Mouse (Mus musculus) midbrain, embryonic 15.5 days (tissue): Measurements from ENCODE around the gene Med13. TPM values are rescaled to one million over a fixed set of nuclear protein-coding genes. Genes with fewer than 3 reads are reported as not detected.
"Not testable (repeated sequence)": the region's sequence is repeated elsewhere in the genome, so short reads cannot be mapped to it uniquely, and the experiment has no call there.

ENCODE experiments used
- ATAC-seq: fragments of 200-750 bp; cut with Nextera tagmentation; replicated peaks from 2 replicates; pipeline ENCODE4 v1.8.0; 2017; ENCODE audit warnings: moderate TSS enrichment
- H3K27ac ChIP-seq: fragments of 300-500 bp; sonication (generic); 2 replicates; pipeline ENCODE4 v1.5.1; 2015; ENCODE audit warnings: mild to moderate bottlenecking, inconsistent platforms
- H3K27me3 ChIP-seq: fragments of 300-500 bp; sonication (generic); replicated peaks from 2 replicates; pipeline ENCODE4 v1.6.1; 2015; ENCODE audit warnings: inconsistent platforms
- H3K36me3 ChIP-seq: fragments of 300-500 bp; sonication (generic); replicated peaks from 2 replicates; pipeline ENCODE4 v1.6.1; 2015; ENCODE audit warnings: inconsistent platforms
- H3K4me1 ChIP-seq: fragments of 300-500 bp; sonication (generic); 2 replicates; pipeline ENCODE4 v1.6.1; 2015; ENCODE audit warnings: inconsistent platforms
- H3K4me2 ChIP-seq: fragments of 300-500 bp; sonication (generic); 2 replicates; pipeline ENCODE4 v1.6.1; 2015; ENCODE audit warnings: inconsistent platforms, mild to moderate bottlenecking, moderate library complexity
- H3K4me3 ChIP-seq: fragments of 300-500 bp; sonication (generic); 2 replicates; pipeline ENCODE4 v1.5.1; 2015; ENCODE audit warnings: mild to moderate bottlenecking, inconsistent platforms
- H3K9ac ChIP-seq: fragments of 300-500 bp; sonication (generic); 2 replicates; pipeline ENCODE4 v1.6.1; 2015; ENCODE audit warnings: mild to moderate bottlenecking, inconsistent platforms
- H3K9me3 ChIP-seq: fragments of 300-500 bp; sonication (generic); 2 replicates; pipeline ENCODE4 v1.6.1; 2016; ENCODE audit warnings: inconsistent platforms
- WGBS: fragments of 180-500 bp; shearing (Covaris S2); methylation state at CpG from one replicate; pipeline ENCODE4 v1.1.7; 2015; ENCODE audit warnings: mixed read lengths; 5-methylcytosine and 5-hydroxymethylcytosine counted together
- polyA plus RNA-seq: library from polyadenylated mRNA; unstranded; fragments of >200 nt; fragmentation: Nextera tagmentation; extraction: Ambion mirVana; gene quantifications from 2 replicates; pipeline ENCODE4 v1.2.1, GENCODE M21; 2015

Gene Med13
- polyA plus RNA-seq, 1 experiment from 2014 or later = 8.7 TPM

DNA sequence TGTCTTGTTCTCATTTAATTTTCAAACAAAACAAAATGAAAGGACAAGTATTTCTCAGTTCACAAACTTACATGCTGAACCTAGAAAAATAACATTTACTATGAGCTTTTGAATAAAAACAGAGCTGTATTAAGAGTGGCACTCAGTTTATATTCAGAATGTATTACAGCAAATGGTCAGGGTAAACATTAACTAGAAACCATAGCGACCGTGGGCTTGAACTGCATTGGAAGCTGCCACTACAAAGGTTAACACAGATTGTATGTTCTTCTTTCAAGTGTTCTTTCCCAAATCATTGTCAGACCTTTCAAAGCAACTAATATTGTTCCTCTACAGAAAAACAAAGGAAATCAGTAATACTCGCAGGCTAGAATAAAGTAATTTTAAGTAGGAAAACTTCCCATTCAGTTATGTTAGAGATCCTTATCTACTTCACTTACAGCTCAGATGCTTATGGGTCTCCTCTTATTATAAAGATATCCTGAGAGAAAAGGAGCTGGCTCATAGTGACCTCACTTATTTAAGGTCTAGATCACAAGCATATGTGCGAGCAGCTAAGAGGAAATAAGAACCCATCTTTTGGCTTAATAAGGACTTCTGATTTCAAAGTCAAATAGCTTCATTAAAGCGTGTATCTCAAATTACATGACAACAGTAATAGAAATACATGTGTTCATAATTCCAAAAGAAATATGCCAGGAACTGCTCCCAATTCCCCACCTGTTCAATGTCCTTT, 9.8 kb downstream of the Med13 start:
- Histone ChIP-seq H3K36me3 (no peaks in the 10 kb centered on the region), H3K27ac (no peak overlapping the region), H3K9ac (no peak overlapping the region), H3K9me3 (no peaks in the 10 kb centered on the region), H3K4me1 (peaks cover 10% of the 10 kb centered on the region), H3K27me3 (no peaks in the 10 kb centered on the region), H3K4me2 (no peak overlapping the region), H3K4me3 (no peak overlapping the region)
- no peak for ATAC-seq
- 85% methylated on average over 5 of the region's 5 CpGs for WGBS

GRCm38 (mm10) chr11:86346525-86346924, 10.9 kb downstream of the Med13 start:
- H3K27ac ChIP-seq = no peak overlapping the region
- no peaks in the 10 kb centered on the region for H3K36me3 ChIP-seq
- H3K9me3 ChIP-seq = no peaks in the 10 kb centered on the region
- H3K27me3 ChIP-seq = no peaks in the 10 kb centered on the region
- H3K4me1 ChIP-seq = peaks cover 3% of the 10 kb centered on the region; the same call in 1 of the 2 replicates
- 85% methylated on average over 3 of the region's 3 CpGs for WGBS
- no peak overlapping the region for H3K4me2 ChIP-seq
- no peak overlapping the region for H3K4me3 ChIP-seq
- ATAC-seq = no peak
- H3K9ac ChIP-seq = no peak overlapping the region

- H3K4me2 ChIP-seq, H3K9me3 ChIP-seq, H3K27ac ChIP-seq, H3K4me1 ChIP-seq, H3K4me3 ChIP-seq, H3K36me3 ChIP-seq, H3K9ac ChIP-seq, H3K27me3 ChIP-seq, ATAC-seq: not testable (repeated sequence)
- WGBS = 86% methylated on average over 1 of the region's 1 CpGs
Measured at GRCm38 (mm10) chr11:86344940-86345339, 12.5 kb downstream of the Med13 start.

- 91% methylated on average over 5 of the region's 5 CpGs for WGBS
- Histone ChIP-seq H3K9ac (no peak overlapping the region), H3K4me1 (no peaks in the 10 kb centered on the region), H3K36me3 (peaks cover 19% of the 10 kb centered on the region), H3K27ac (no peak overlapping the region), H3K9me3 (no peaks in the 10 kb centered on the region), H3K4me3 (no peak overlapping the region), H3K27me3 (no peaks in the 10 kb centered on the region), H3K4me2 (no peak overlapping the region)
- ATAC-seq = no peak
Measured at GRCm38 (mm10) chr11:86324251-86324650, 33.2 kb downstream of the Med13 start.

DNA sequence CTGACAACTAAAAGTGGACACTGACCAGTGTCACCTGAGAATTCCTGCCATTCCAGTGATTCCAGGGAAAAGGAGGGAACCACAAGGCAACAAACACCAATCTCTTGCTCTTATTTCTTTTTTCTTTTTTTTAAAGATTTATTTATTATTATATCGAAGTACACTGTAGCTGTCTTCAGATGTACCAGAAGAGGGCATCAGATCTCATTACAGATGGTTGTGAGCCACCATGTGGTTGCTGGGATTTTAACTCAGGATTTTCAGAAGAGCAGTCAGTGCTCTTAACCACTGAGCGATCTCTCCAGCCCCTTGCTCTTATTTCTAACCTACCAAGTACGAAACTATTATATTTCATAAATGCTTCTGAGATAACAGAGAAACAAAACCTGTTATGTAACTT, 42.4 kb downstream of the Med13 start:
- not testable (repeated sequence) for ATAC-seq, H3K4me1 ChIP-seq, H3K4me3 ChIP-seq, H3K9ac ChIP-seq, H3K27ac ChIP-seq, H3K36me3 ChIP-seq, H3K27me3 ChIP-seq, H3K4me2 ChIP-seq, H3K9me3 ChIP-seq
- 91% methylated on average over 3 of the region's 3 CpGs for WGBS

DNA sequence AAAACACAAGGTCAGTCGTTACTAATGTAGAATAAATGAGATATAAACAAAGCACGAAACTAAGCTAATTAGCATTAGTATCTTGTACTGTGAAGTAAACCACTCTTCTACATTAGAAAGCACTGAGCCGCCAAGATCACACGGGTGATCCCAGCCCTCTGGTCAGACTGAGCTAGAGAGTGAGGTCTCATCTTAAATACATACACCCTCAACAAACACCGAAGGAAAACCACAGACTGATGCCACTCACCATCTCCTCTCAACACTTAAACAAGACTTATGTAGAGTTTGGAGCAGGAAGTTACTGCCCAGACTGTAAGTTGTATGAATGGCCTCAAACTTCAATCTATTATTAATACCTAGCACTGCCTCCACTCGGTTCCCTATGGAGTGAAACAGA, 47.1 kb downstream of the Med13 start:
- Histone ChIP-seq H3K9ac (no peak overlapping the region), H3K36me3 (peaks cover 4% of the 10 kb centered on the region; the same call in 1 of the 2 replicates), H3K4me1 (no peaks in the 10 kb centered on the region), H3K4me3 (no peak overlapping the region), H3K27me3 (no peaks in the 10 kb centered on the region), H3K27ac (no peak overlapping the region), H3K9me3 (no peaks in the 10 kb centered on the region), H3K4me2 (no peak overlapping the region)
- no peak for ATAC-seq
- 83% methylated on average over 6 of the region's 6 CpGs for WGBS

DNA sequence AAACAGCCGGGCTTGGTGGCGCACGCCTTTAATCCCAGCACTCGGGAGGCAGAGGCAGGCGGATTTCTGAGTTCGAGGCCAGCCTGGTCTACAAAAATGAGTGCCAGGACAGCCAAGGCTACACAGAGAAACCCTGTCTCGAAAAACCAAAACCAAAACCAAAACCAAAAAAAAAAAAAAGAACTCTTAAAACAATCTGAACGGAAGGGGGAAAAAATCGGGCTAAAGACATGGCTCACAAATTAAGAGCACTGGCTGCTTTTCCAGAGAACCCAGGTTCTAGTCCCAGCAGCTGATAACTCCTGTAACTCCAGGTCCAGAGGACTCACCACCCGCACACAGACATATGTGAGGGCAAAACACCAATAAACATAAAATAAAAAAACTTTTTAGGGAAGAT, 65.2 kb downstream of the Med13 start:
- not testable (repeated sequence) for H3K9ac ChIP-seq, H3K4me2 ChIP-seq, H3K27me3 ChIP-seq, H3K9me3 ChIP-seq, H3K4me1 ChIP-seq, H3K27ac ChIP-seq, ATAC-seq, H3K4me3 ChIP-seq
- 0 out of 2 replicates have a peak, but pooled peaks cover 12% of the 10 kb centered on the region for H3K36me3 ChIP-seq
- WGBS = 95% methylated on average over 10 of the region's 10 CpGs

GRCm38 (mm10) chr11:86291714-86292113, 65.7 kb downstream of the Med13 start:
- H3K4me2 ChIP-seq = no peak overlapping the region
- H3K27me3 ChIP-seq = no peaks in the 10 kb centered on the region
- WGBS = 92% methylated on average over 6 of the region's 6 CpGs
- H3K4me1 ChIP-seq = no peaks in the 10 kb centered on the region
- no peak overlapping the region for H3K4me3 ChIP-seq
- H3K36me3 ChIP-seq = 0 out of 2 replicates have a peak, but pooled peaks cover 12% of the 10 kb centered on the region
- H3K9me3 ChIP-seq = no peaks in the 10 kb centered on the region
- no peak overlapping the region for H3K27ac ChIP-seq
- no peak for ATAC-seq
- H3K9ac ChIP-seq = no peak overlapping the region

GRCm38 (mm10) chr11:86285729-86286128, 71.7 kb downstream of the Med13 start:
- 92% methylated on average over 8 of the region's 8 CpGs for WGBS
- Histone ChIP-seq H3K9me3 (no peaks in the 10 kb centered on the region), H3K9ac (no peak overlapping the region), H3K27me3 (no peaks in the 10 kb centered on the region), H3K36me3 (peaks cover 46% of the 10 kb centered on the region), H3K4me1 (no peaks in the 10 kb centered on the region), H3K27ac (no peak overlapping the region), H3K4me2 (no peak overlapping the region), H3K4me3 (no peak overlapping the region)
- ATAC-seq = no peak

- Histone ChIP-seq H3K9ac (no peak overlapping the region), H3K27me3 (no peaks in the 10 kb centered on the region), H3K4me2 (no peak overlapping the region), H3K4me1 (no peaks in the 10 kb centered on the region), H3K27ac (no peak overlapping the region), H3K9me3 (no peaks in the 10 kb centered on the region), H3K4me3 (no peak overlapping the region), H3K36me3 (peaks cover 40% of the 10 kb centered on the region)
- ATAC-seq = no peak
- 97% methylated on average over 6 of the region's 6 CpGs for WGBS
Measured at GRCm38 (mm10) chr11:86278442-86279102, 78.8 kb downstream of the Med13 start.

DNA sequence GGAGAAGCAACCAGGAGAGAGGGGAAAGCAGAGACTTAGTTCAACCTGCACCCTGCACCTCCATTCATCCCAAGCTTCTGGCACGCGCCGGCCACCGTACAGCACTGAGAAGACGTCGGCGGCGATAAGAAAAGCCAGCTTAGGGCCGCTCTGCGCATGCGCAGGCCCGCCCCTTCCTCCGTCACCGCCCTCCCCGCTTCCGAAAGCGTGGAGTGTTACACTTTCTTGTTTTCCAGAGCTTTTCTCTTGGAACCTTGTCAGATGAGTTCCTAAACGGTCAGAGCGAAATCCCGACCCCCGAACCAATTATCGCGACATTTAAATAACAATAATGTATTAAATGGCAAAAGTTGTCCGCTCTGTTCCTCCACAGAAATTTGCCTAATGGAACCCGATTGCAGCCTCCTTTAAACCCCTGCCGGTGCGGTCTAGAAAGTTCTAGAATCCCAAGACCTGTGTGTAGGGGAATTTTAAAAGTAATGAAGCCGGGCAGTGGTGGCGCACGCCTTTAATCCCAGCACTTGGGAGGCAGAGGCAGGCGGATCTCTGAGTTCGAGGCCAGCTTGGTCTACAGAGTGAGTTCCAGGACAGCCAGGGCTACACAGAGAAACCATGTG, 99.8 kb downstream of the Med13 start, which contains the start of gene Ints2:
TSS of gene Ints2 (minus strand) at position 116 of the 617 bp plus-strand sequence.
- Histone ChIP-seq H3K4me2 (peak within 1 kb of the TSS; percentile 78), H3K4me3 (peak within 1 kb of the TSS; percentile 87), H3K9me3 (no peaks in the 10 kb centered on the region), H3K36me3 (peaks cover 5% of the 10 kb centered on the region; the same call in 1 of the 2 replicates), H3K27ac (peak within 1 kb of the TSS; percentile 88), H3K9ac (peak within 1 kb of the TSS; percentile 84), H3K27me3 (no peaks in the 10 kb centered on the region), H3K4me1 (peaks cover 18% of the 10 kb centered on the region)
- ATAC-seq = peak; percentile 95
- 10% methylated on average over 32 of the region's 32 CpGs for WGBS

DNA sequence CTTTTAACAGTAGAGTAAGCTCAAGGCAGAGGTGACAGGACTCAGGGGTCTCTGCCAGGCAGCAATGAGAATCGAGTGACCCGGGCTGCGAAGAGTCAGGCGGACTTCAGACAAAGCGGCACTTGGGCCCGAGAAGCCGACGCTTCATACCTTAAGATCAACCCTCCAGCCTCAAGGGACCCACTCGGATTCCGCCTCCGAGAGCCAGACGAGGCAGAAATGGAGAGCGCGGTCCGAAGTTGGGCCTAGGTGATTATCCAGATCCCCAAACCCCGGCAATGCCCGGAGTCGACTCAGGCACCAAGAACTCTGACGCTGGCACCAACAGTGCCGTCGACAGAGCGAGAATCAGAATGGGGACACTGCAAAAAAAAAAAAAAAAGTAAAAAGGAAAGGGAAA, 100.3 kb downstream of the Med13 start:
- Histone ChIP-seq H3K4me2 (peak overlapping the region; percentile 78), H3K9ac (peak overlapping the region; percentile 84), H3K9me3 (no peaks in the 10 kb centered on the region), H3K27me3 (no peaks in the 10 kb centered on the region), H3K36me3 (peaks cover 5% of the 10 kb centered on the region; the same call in 1 of the 2 replicates), H3K4me3 (peak overlapping the region; percentile 87), H3K27ac (peak overlapping the region; percentile 88), H3K4me1 (peaks cover 18% of the 10 kb centered on the region)
- 0% methylated on average over 22 of the region's 22 CpGs for WGBS
- ATAC-seq = peak; percentile 71
